Mouse (Mus musculus): Measurements from ENCODE around the gene Itga2b. TPM values are rescaled to one million over a fixed set of nuclear protein-coding genes. Genes with fewer than 3 reads are reported as not detected.

The Itga2b gene
- polyA plus RNA-seq (2012; rRNA removed): 4.1 and 4.9 TPM in 2 replicates

- no peak within 1 kb of the TSS for H3K4me3 ChIP-seq (ENCODE audit: insufficient read depth, low read length)
- no peaks in the 10 kb centered on the region for H3K4me1 ChIP-seq (ENCODE audit: control insufficient read depth, insufficient read depth, low read length)
- no peak for TF ChIP-seq POLR2A (IDR thresholded peaks at IDR 0.05; ENCODE audit: extremely low read depth, insufficient read depth, low read length)
- TF ChIP-seq CTCF (IDR thresholded peaks at IDR 0.05; ENCODE audit: extremely low read depth, insufficient read depth, low read length): no peak
- no peak within 1 kb of the TSS for H3K27ac ChIP-seq (ENCODE audit: insufficient read depth, low read length)
Measured at GRCm38 (mm10) chr11:102469648-102470357, at the start of gene Itga2b. TSS of gene Itga2b (minus strand) at chr11:102470122.

- no peak overlapping the region for H3K27ac ChIP-seq (ENCODE audit: insufficient read depth, low read length)
- no peak for TF ChIP-seq CTCF (IDR thresholded peaks at IDR 0.05; ENCODE audit: extremely low read depth, insufficient read depth, low read length)
- no peak for TF ChIP-seq POLR2A (IDR thresholded peaks at IDR 0.05; ENCODE audit: extremely low read depth, insufficient read depth, low read length)
- no peaks in the 10 kb centered on the region for H3K4me1 ChIP-seq (ENCODE audit: control insufficient read depth, insufficient read depth, low read length)
Measured at GRCm38 (mm10) chr11:102514793-102515424, 45.0 kb upstream of the Itga2b start.

GRCm38 (mm10) chr11:102510226-102510625, 40.3 kb upstream of the Itga2b start:
- Histone ChIP-seq H3K27ac (ENCODE audit: insufficient read depth, low read length) (no peak overlapping the region), H3K4me3 (ENCODE audit: insufficient read depth, low read length) (no peak overlapping the region), H3K4me1 (ENCODE audit: control insufficient read depth, insufficient read depth, low read length) (no peaks in the 10 kb centered on the region; the same call in 1 of the 2 replicates)
- TF ChIP-seq POLR2A (IDR thresholded peaks at IDR 0.05; ENCODE audit: extremely low read depth, insufficient read depth, low read length): no peak
- no peak for TF ChIP-seq CTCF (IDR thresholded peaks at IDR 0.05; ENCODE audit: extremely low read depth, insufficient read depth, low read length)

More at GRCm38 (mm10) chr11:102514793-102515424, 45.0 kb upstream of the Itga2b start:
- H3K4me3 ChIP-seq (ENCODE audit: insufficient read depth, low read length): no peak overlapping the region

- no peaks in the 10 kb centered on the region for H3K4me1 ChIP-seq (ENCODE audit: control insufficient read depth, insufficient read depth, low read length)
- no peak overlapping the region for H3K4me3 ChIP-seq (ENCODE audit: insufficient read depth, low read length)
- no peak for TF ChIP-seq POLR2A (IDR thresholded peaks at IDR 0.05; ENCODE audit: extremely low read depth, insufficient read depth, low read length)
- no peak for TF ChIP-seq CTCF (IDR thresholded peaks at IDR 0.05; ENCODE audit: extremely low read depth, insufficient read depth, low read length)
- H3K27ac ChIP-seq (ENCODE audit: insufficient read depth, low read length): no peak overlapping the region
Measured at GRCm38 (mm10) chr11:102496732-102497131, 26.8 kb upstream of the Itga2b start.

GRCm38 (mm10) chr11:102496206-102496605, 26.3 kb upstream of the Itga2b start:
- Histone ChIP-seq H3K4me3 (ENCODE audit: insufficient read depth, low read length) (no peak overlapping the region), H3K27ac (ENCODE audit: insufficient read depth, low read length) (no peak overlapping the region), H3K4me1 (ENCODE audit: control insufficient read depth, insufficient read depth, low read length) (no peaks in the 10 kb centered on the region)
- TF ChIP-seq POLR2A (IDR thresholded peaks at IDR 0.05; ENCODE audit: extremely low read depth, insufficient read depth, low read length): no peak
- TF ChIP-seq CTCF (IDR thresholded peaks at IDR 0.05; ENCODE audit: extremely low read depth, insufficient read depth, low read length): no peak

GRCm38 (mm10) chr11:102495742-102496141, 25.8 kb upstream of the Itga2b start:
- no peaks in the 10 kb centered on the region for H3K4me1 ChIP-seq (ENCODE audit: control insufficient read depth, insufficient read depth, low read length)
- TF ChIP-seq POLR2A (IDR thresholded peaks at IDR 0.05; ENCODE audit: extremely low read depth, insufficient read depth, low read length): no peak
- TF ChIP-seq CTCF (IDR thresholded peaks at IDR 0.05; ENCODE audit: extremely low read depth, insufficient read depth, low read length): no peak
- no peak overlapping the region for H3K27ac ChIP-seq (ENCODE audit: insufficient read depth, low read length)
- H3K4me3 ChIP-seq (ENCODE audit: insufficient read depth, low read length): no peak overlapping the region

- Histone ChIP-seq H3K27ac (ENCODE audit: insufficient read depth, low read length) (no peak overlapping the region), H3K4me3 (ENCODE audit: insufficient read depth, low read length) (no peak overlapping the region), H3K4me1 (ENCODE audit: control insufficient read depth, insufficient read depth, low read length) (no peaks in the 10 kb centered on the region)
- no peak for TF ChIP-seq POLR2A (IDR thresholded peaks at IDR 0.05; ENCODE audit: extremely low read depth, insufficient read depth, low read length)
Measured at GRCm38 (mm10) chr11:102495114-102495513, 25.2 kb upstream of the Itga2b start.

GRCm38 (mm10) chr11:102494063-102494650, 24.2 kb upstream of the Itga2b start:
- Histone ChIP-seq H3K27ac (ENCODE audit: insufficient read depth, low read length) (no peak overlapping the region), H3K4me3 (ENCODE audit: insufficient read depth, low read length) (no peak overlapping the region), H3K4me1 (ENCODE audit: control insufficient read depth, insufficient read depth, low read length) (no peaks in the 10 kb centered on the region)
- TF ChIP-seq CTCF (IDR thresholded peaks at IDR 0.05; ENCODE audit: extremely low read depth, insufficient read depth, low read length) (no peak), POLR2A (IDR thresholded peaks at IDR 0.05; ENCODE audit: extremely low read depth, insufficient read depth, low read length) (no peak)

GRCm38 (mm10) chr11:102493241-102493640, 23.3 kb upstream of the Itga2b start:
- TF ChIP-seq POLR2A (IDR thresholded peaks at IDR 0.05; ENCODE audit: extremely low read depth, insufficient read depth, low read length) (no peak), CTCF (IDR thresholded peaks at IDR 0.05; ENCODE audit: extremely low read depth, insufficient read depth, low read length) (no peak)
- Histone ChIP-seq H3K27ac (ENCODE audit: insufficient read depth, low read length) (no peak overlapping the region), H3K4me3 (ENCODE audit: insufficient read depth, low read length) (no peak overlapping the region), H3K4me1 (ENCODE audit: control insufficient read depth, insufficient read depth, low read length) (no peaks in the 10 kb centered on the region)

GRCm38 (mm10) chr11:102487901-102488300, 18.0 kb upstream of the Itga2b start:
- H3K4me1 ChIP-seq (ENCODE audit: control insufficient read depth, insufficient read depth, low read length): no peaks in the 10 kb centered on the region
- no peak overlapping the region for H3K27ac ChIP-seq (ENCODE audit: insufficient read depth, low read length)
- H3K4me3 ChIP-seq (ENCODE audit: insufficient read depth, low read length): no peak overlapping the region
- no peak for TF ChIP-seq POLR2A (IDR thresholded peaks at IDR 0.05; ENCODE audit: extremely low read depth, insufficient read depth, low read length)
